Mouse (Mus musculus) spleen, adult 2 months (tissue): ENCODE data around the gene Fkbp14.

Experiments used
- CTCF ChIP-seq: fragments of 200-500 bp; IDR thresholded peaks from 2 replicates; pipeline ENCODE4 v1.5.1; 2011; ENCODE audit warnings: mild to moderate bottlenecking, inconsistent platforms; ENCODE audit not compliant: insufficient read depth, insufficient read length, insufficient replicate concordance; ENCODE audit errors: extremely low read depth
- POLR2A ChIP-seq: fragments of 200-500 bp; IDR thresholded peaks from 2 replicates; pipeline ENCODE4 v1.6.1; 2011; ENCODE audit warnings: low read depth, low read length, inconsistent platforms

DNA sequence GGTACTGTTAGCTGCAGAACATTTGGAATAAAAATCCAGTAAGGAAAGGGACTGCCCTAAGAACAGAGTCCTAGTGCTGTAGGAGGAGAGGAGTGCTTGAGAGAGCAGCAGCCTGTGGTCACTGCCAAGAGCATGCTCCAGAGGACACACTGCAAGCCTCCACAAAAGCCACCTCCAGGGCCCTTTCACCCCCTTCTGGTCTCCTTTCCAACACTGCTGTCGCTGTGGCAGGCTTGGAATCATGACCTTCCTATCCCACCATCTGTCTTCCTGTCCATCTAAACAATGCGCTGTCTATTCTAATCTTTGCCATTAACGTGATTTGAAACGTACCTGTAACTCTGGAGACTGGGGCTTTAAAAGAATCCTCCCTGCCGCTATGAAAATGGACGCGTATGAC lies 38.6 kb downstream of the Fkbp14 start:
- TF ChIP-seq CTCF (no peak), POLR2A (no peak)
